Mouse (Mus musculus): ENCODE measurements around the gene Ephx1. TPM values are rescaled to one million over a fixed set of nuclear protein-coding genes. Genes with fewer than 3 reads are reported as not detected.

Ephx1 gene
- total RNA-seq, 4 experiments from 2014 or later = 31.7 to 53.2 (median 43.4) TPM

GRCm38 (mm10) chr1:180979484-180980251 is 41.0 kb downstream of the Ephx1 start:
- no peak for DNase-seq (ENCODE audit: low spot score in 2 of 2)

GRCm38 (mm10) chr1:180976110-180976679 is 44.5 kb downstream of the Ephx1 start:
- no peak for DNase-seq (ENCODE audit: low spot score in 2 of 2)

- DNase-seq (ENCODE audit: low spot score in 2 of 2) = peak in 1 of 2 experiments; percentile 36
Measured at GRCm38 (mm10) chr1:180974126-180974746, 46.5 kb downstream of the Ephx1 start.

GRCm38 (mm10) chr1:180972941-180973340 is 47.8 kb downstream of the Ephx1 start:
- DNase-seq (ENCODE audit: low spot score in 2 of 2) = peak; percentile 42 to 62

GRCm38 (mm10) chr1:180967261-180967660 is 53.4 kb downstream of the Ephx1 start:
- no peak for DNase-seq (ENCODE audit: low spot score in 2 of 2)

- no peak for DNase-seq (ENCODE audit: low spot score in 2 of 2)
Measured at GRCm38 (mm10) chr1:180966542-180966941, 54.2 kb downstream of the Ephx1 start.

- no peak for DNase-seq (ENCODE audit: low spot score in 2 of 2)
Measured at GRCm38 (mm10) chr1:180965786-180966185, 54.9 kb downstream of the Ephx1 start.

GRCm38 (mm10) chr1:180958797-180959196 is 61.9 kb downstream of the Ephx1 start:
- no peak for DNase-seq (ENCODE audit: low spot score in 2 of 2)

GRCm38 (mm10) chr1:180957989-180958388 is 62.7 kb downstream of the Ephx1 start:
- no peak for DNase-seq (ENCODE audit: low spot score in 2 of 2)

- DNase-seq (ENCODE audit: low spot score in 2 of 2) = no peak
Measured at GRCm38 (mm10) chr1:180956973-180957381, 63.7 kb downstream of the Ephx1 start.

GRCm38 (mm10) chr1:180956401-180956800 is 64.3 kb downstream of the Ephx1 start:
- DNase-seq (ENCODE audit: low spot score in 2 of 2) = no peak

- DNase-seq (ENCODE audit: low spot score in 2 of 2) = no peak
Measured at GRCm38 (mm10) chr1:180952808-180953207, 67.9 kb downstream of the Ephx1 start.

GRCm38 (mm10) chr1:180952085-180952746 is 68.5 kb downstream of the Ephx1 start:
- no peak for DNase-seq (ENCODE audit: low spot score in 2 of 2)

GRCm38 (mm10) chr1:180946448-180946847 is 74.3 kb downstream of the Ephx1 start:
- no peak for DNase-seq (ENCODE audit: low spot score in 2 of 2)

GRCm38 (mm10) chr1:180945001-180945980 is 75.4 kb downstream of the Ephx1 start:
- peak; percentile 45 to 48 for DNase-seq (ENCODE audit: low spot score in 2 of 2)

GRCm38 (mm10) chr1:180944553-180944952 is 76.2 kb downstream of the Ephx1 start:
- no peak for DNase-seq (ENCODE audit: low spot score in 2 of 2)

- no peak for DNase-seq (ENCODE audit: low spot score in 2 of 2)
Measured at GRCm38 (mm10) chr1:180943896-180944295, 76.8 kb downstream of the Ephx1 start.

GRCm38 (mm10) chr1:180943032-180943644 is 77.6 kb downstream of the Ephx1 start:
- no peak for DNase-seq (ENCODE audit: low spot score in 2 of 2)

GRCm38 (mm10) chr1:180942166-180943031 is 78.3 kb downstream of the Ephx1 start, which contains the start of gene Tmem63a:
Gene Tmem63a (plus strand): TSS chr1:180942344.
- no peak for DNase-seq (ENCODE audit: low spot score in 2 of 2)
